ENCODE assay signal across 9 mouse cellular contexts in genomic region chr3:88951327-88951800, GRCm38 (mm10). TPM values are rescaled to one million over a fixed set of nuclear protein-coding genes. Genes with fewer than 3 reads are reported as not detected.
DNase-seq lines count a peak whose midpoint lies in the region; ATAC-seq and TF ChIP-seq lines count a peak whose summit lies in the region.
"Had no signal": no experiment of that assay in that cellular context is flagged by ENCODE, and none has a peak within 500 bp of the region (broad histone marks: within the 10 kb centered on the region; RNA-seq: fewer than 3 reads in every experiment).

No protein-coding gene starts in this region.

- 2% methylated on average over 5 of the region's 5 CpGs for WGBS in heart, embryonic 15.5 days
- WGBS in forebrain, embryonic 16.5 days = 1% methylated on average over 5 of the region's 5 CpGs
- WGBS in liver, postnatal 0 days (ENCODE audit: insufficient replicate concordance) = under 1% methylated on average over 5 of the region's 5 CpGs

- peak overlapping the region; percentile 92 for H3K4me3 ChIP-seq in heart, embryonic 15.5 days
- peak overlapping the region; percentile 93 for H3K4me3 ChIP-seq in G1E (ENCODE audit: low read depth, low read length)
- peak overlapping the region; percentile 99 for H3K4me3 ChIP-seq in forebrain, embryonic 16.5 days (replicated peaks; ENCODE audit: low read length)
- H3K4me3 ChIP-seq in liver, postnatal 0 days (ENCODE audit: low read depth, low read length) = peak overlapping the region; percentile 91

- H3K4me1 ChIP-seq in heart, embryonic 15.5 days (replicated peaks) = peaks cover 27% of the 10 kb centered on the region
- peaks cover 39% of the 10 kb centered on the region for H3K4me1 ChIP-seq in G1E (ENCODE audit: insufficient read depth, low read depth, low read length)
- peaks cover 36% of the 10 kb centered on the region for H3K4me1 ChIP-seq in forebrain, embryonic 16.5 days (replicated peaks; ENCODE audit: control insufficient read depth, insufficient read depth, low read length)
- H3K4me1 ChIP-seq in liver, postnatal 0 days (ENCODE audit: insufficient read depth) = peaks cover 35% of the 10 kb centered on the region

- no peaks in the 10 kb centered on the region for H3K36me3 ChIP-seq in heart, embryonic 15.5 days
- H3K36me3 ChIP-seq in G1E (replicated peaks) = peaks cover 25% of the 10 kb centered on the region
- no peaks in the 10 kb centered on the region for H3K36me3 ChIP-seq in forebrain, embryonic 16.5 days (ENCODE audit: control insufficient read depth, insufficient read depth)
- H3K36me3 ChIP-seq in liver, postnatal 0 days (replicated peaks; ENCODE audit: insufficient read depth, low read length) = no peaks in the 10 kb centered on the region

- ATAC-seq in heart, embryonic 15.5 days (replicated peaks; ENCODE audit: insufficient number of reproducible peaks, insufficient read depth, low FRiP score, low read depth) = no peak
- ATAC-seq in G1E (ENCODE audit: extremely low read depth, insufficient number of reproducible peaks, low FRiP score, poor library complexity, severe bottlenecking) = no peak
- no peak for ATAC-seq in forebrain, embryonic 16.5 days
- ATAC-seq in liver, postnatal 0 days = no peak
- no peak for ATAC-seq in megakaryocyte-erythroid progenitor cell, adult 5-6 weeks (replicated peaks; ENCODE audit: low FRiP score, low TSS enrichment, poor library complexity, severe bottlenecking)

- no peak for TF ChIP-seq CTCF in G1E (IDR thresholded peaks at IDR 0.05; ENCODE audit: low read depth, low read length)
- no peak for TF ChIP-seq CTCF in liver, postnatal 0 days (IDR thresholded peaks at IDR 0.05; ENCODE audit: low read depth)

- no peak for TF ChIP-seq EP300 in liver, postnatal 0 days (IDR thresholded peaks at IDR 0.05; ENCODE audit: low read depth)

- H3K4me2 ChIP-seq in heart, embryonic 15.5 days = peak overlapping the region; percentile 68
- H3K4me2 ChIP-seq in forebrain, embryonic 16.5 days (ENCODE audit: low read length) = peak overlapping the region; percentile 76
- H3K4me2 ChIP-seq in liver, postnatal 0 days (ENCODE audit: low read depth, low read length) = peak overlapping the region; percentile 77

- no peak for DNase-seq in heart, postnatal 36 days
- DNase-seq in G1E (ENCODE audit: low spot score) = no peak
- DNase-seq in liver, postnatal 0 days = no peak
- DNase-seq in yolk sac, embryonic 10.5 days (ENCODE audit: low spot score) = no peak
- no peak for DNase-seq in spleen, postnatal 36 days (ENCODE audit: low spot score in 2 of 2)
- DNase-seq: gastrocnemius, postnatal 25 days had no signal

- H3K27me3 ChIP-seq in heart, embryonic 15.5 days = no peaks in the 10 kb centered on the region
- H3K27me3 ChIP-seq in G1E (ENCODE audit: insufficient read depth, low read length) = no peaks in the 10 kb centered on the region
- no peaks in the 10 kb centered on the region for H3K27me3 ChIP-seq in forebrain, embryonic 16.5 days (replicated peaks; ENCODE audit: control insufficient read depth, insufficient read depth, low read length)
- no peaks in the 10 kb centered on the region for H3K27me3 ChIP-seq in liver, postnatal 0 days (ENCODE audit: insufficient read depth, low read length)

- H3K27ac ChIP-seq in heart, embryonic 15.5 days = peak overlapping the region; percentile 99
- H3K27ac ChIP-seq in forebrain, embryonic 16.5 days (ENCODE audit: low read length) = peak overlapping the region; percentile 99
- peak overlapping the region; percentile 99 for H3K27ac ChIP-seq in liver, postnatal 0 days (ENCODE audit: low read depth)

- intact Hi-C loops in heart, postnatal 36 days (cut with DNase I) = no loop called here

- H3K9me3 ChIP-seq in heart, embryonic 15.5 days (replicated peaks) = no peaks in the 10 kb centered on the region
- no peaks in the 10 kb centered on the region for H3K9me3 ChIP-seq in G1E (replicated peaks)
- no peaks in the 10 kb centered on the region for H3K9me3 ChIP-seq in forebrain, embryonic 16.5 days (ENCODE audit: control insufficient read depth, low read length)
- H3K9me3 ChIP-seq in liver, postnatal 0 days (ENCODE audit: low read length) = no peaks in the 10 kb centered on the region

- peak overlapping the region; percentile 93 for H3K9ac ChIP-seq in heart, embryonic 15.5 days
- H3K9ac ChIP-seq in forebrain, embryonic 16.5 days (replicated peaks; ENCODE audit: low read depth, low read length) = peak overlapping the region; percentile 96
- H3K9ac ChIP-seq in liver, postnatal 0 days (replicated peaks) = peak overlapping the region; percentile 97

RNA-seq across cellular contexts. Expression of gene Dap3, which starts 0.4 kb away (rescaled TPM):
- 132 and 135 TPM in 2 replicates for polyA plus RNA-seq in heart, embryonic 15.5 days (2015; fragmentation: Nextera tagmentation; extraction: Ambion mirVana)
- total RNA-seq in heart, postnatal 36 days (2021) = 100 to 1,000 TPM; 128 to 152 TPM
- total RNA-seq in G1E (2014; fragmentation: Nextera tagmentation) = 77.9 and 106 TPM in 2 replicates
- 141 and 157 TPM in 2 replicates for total RNA-seq in G1E (2017)
- 99.4 and 157 TPM in 2 replicates for polyA plus RNA-seq in G1E (2012)
- polyA plus RNA-seq in forebrain, embryonic 16.5 days (2015; fragmentation: Nextera tagmentation; extraction: Ambion mirVana) = 161 and 168 TPM in 2 replicates
- 59.1 and 60.9 TPM in 2 replicates for polyA plus RNA-seq in liver, postnatal 0 days (2015; fragmentation: Nextera tagmentation; extraction: Ambion mirVana)
- 226 and 303 TPM in 2 replicates for total RNA-seq in megakaryocyte-erythroid progenitor cell, adult 5-6 weeks (2014; fragmentation: Nextera tagmentation)
- total RNA-seq in megakaryocyte-erythroid progenitor cell, adult 5-6 weeks (2017) = 98.3 and 153 TPM in 2 replicates

RNA-seq across cellular contexts. Expression of gene Ash1l, which starts 0.9 kb away (rescaled TPM):
- polyA plus RNA-seq in heart, embryonic 15.5 days (2015; fragmentation: Nextera tagmentation; extraction: Ambion mirVana) = 13.3 and 13.6 TPM in 2 replicates
- 10 to 100 TPM; 37.7 to 39.9 TPM for total RNA-seq in heart, postnatal 36 days (2021)
- total RNA-seq in G1E (2014; fragmentation: Nextera tagmentation) = 67.0 and 69.0 TPM in 2 replicates
- total RNA-seq in G1E (2017) = 19.5 and 24.3 TPM in 2 replicates
- polyA plus RNA-seq in G1E (2012) = 2.7 and 3.7 TPM in 2 replicates
- polyA plus RNA-seq in forebrain, embryonic 16.5 days (2015; fragmentation: Nextera tagmentation; extraction: Ambion mirVana) = 22.6 and 24.6 TPM in 2 replicates
- polyA plus RNA-seq in liver, postnatal 0 days (2015; fragmentation: Nextera tagmentation; extraction: Ambion mirVana) = 3.7 and 4.1 TPM in 2 replicates
- total RNA-seq in megakaryocyte-erythroid progenitor cell, adult 5-6 weeks (2014; fragmentation: Nextera tagmentation) = 41.9 and 49.7 TPM in 2 replicates
- 22.7 and 25.0 TPM in 2 replicates for total RNA-seq in megakaryocyte-erythroid progenitor cell, adult 5-6 weeks (2017)

RNA-seq across cellular contexts. Expression of gene Msto1, which starts 37.6 kb away (rescaled TPM):
- 37.3 and 44.6 TPM in 2 replicates for polyA plus RNA-seq in heart, embryonic 15.5 days (2015; fragmentation: Nextera tagmentation; extraction: Ambion mirVana)
- total RNA-seq in heart, postnatal 36 days (2021) = 10 to 100 TPM; 14.1 to 15.7 TPM
- total RNA-seq in G1E (2014; fragmentation: Nextera tagmentation) (20.7 and 24.5 TPM in 2 replicates), G1E (2017) (39.0 and 40.8 TPM in 2 replicates)
- polyA plus RNA-seq in G1E (2012) = 31.6 and 35.0 TPM in 2 replicates
- 44.5 and 47.7 TPM in 2 replicates for polyA plus RNA-seq in forebrain, embryonic 16.5 days (2015; fragmentation: Nextera tagmentation; extraction: Ambion mirVana)
- polyA plus RNA-seq in liver, postnatal 0 days (2015; fragmentation: Nextera tagmentation; extraction: Ambion mirVana) = 9.8 and 9.9 TPM in 2 replicates
- 23.7 and 36.2 TPM in 2 replicates for total RNA-seq in megakaryocyte-erythroid progenitor cell, adult 5-6 weeks (2014; fragmentation: Nextera tagmentation)
- total RNA-seq in megakaryocyte-erythroid progenitor cell, adult 5-6 weeks (2017) = 30.0 and 33.5 TPM in 2 replicates
